Mouse (Mus musculus) neutrophil, adult 83 days (primary cell): ENCODE measurements around the gene Hepacam. TPM values are rescaled to one million over a fixed set of nuclear protein-coding genes. Genes with fewer than 3 reads are reported as not detected.

Experiments
- total RNA-seq, 2 experiments: library from RNA; stranded (reverse); gene quantifications; one replicate each; pipeline ENCODE4 v1.2.4; 2023

Hepacam gene
- total RNA-seq = not detected

GRCm38 (mm10) chr9:37367301-37368080, at the start of gene Hepacam:
Gene Hepacam (plus strand): TSS chr9:37367351.

DNA sequence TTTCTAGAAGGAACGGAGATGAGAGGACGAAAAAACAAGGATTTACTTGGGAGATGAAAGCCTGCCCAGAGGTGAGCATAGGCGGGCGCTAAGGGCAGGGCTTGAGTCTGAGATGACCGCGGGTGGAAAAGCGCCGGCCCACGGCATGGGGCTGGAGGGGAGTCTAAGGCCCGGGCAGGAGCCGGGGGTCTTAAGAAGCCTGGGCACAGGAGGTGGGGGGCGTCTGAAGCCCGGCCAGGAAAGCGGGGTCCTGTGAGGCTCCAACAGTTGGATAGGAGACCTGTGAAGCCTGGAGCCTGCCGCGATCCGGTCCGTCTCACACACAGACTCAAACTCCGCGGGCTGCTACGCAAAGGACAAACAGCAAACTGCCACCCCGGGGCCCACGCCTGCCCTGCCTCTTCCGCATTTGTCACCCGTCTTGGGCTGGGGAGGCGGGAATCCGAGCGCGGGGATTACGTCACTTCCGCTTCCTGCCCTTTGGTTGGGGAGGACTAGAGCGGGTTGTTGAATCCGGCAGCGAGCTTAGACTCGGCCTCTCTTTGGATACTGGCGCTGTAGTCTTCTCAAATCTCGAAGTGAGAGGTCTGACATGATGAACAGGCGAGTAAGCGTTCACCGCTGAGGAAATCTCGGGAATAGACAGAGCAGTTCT, 19.0 kb upstream of the Hepacam start, which contains the start of gene Ccdc15:
Ccdc15 (minus strand) TSS at position 445 of the 655 bp plus-strand sequence.

DNA sequence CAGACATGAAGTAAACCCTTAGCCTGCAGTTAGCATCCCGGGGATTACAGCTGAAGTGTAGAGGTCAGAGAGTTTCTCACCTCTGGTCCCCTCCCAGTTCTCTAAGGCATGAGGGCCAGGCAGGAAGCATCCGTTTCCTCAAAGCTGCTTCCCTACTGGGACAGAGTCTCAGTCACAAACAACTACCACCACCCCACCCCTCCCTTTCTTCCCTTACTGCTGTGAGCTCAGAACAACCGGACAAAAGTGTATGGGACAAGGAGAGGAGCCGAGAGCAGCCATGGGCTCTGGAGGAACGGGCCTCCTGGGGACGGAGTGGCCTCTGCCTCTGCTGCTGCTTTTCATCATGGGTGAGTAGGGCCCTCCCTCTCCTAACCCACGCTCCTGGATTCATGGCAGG, 34.7 kb downstream of the Hepacam start, which contains the start of gene Robo4:
Robo4 (plus strand) TSS at position 96 of the 400 bp plus-strand sequence.

DNA sequence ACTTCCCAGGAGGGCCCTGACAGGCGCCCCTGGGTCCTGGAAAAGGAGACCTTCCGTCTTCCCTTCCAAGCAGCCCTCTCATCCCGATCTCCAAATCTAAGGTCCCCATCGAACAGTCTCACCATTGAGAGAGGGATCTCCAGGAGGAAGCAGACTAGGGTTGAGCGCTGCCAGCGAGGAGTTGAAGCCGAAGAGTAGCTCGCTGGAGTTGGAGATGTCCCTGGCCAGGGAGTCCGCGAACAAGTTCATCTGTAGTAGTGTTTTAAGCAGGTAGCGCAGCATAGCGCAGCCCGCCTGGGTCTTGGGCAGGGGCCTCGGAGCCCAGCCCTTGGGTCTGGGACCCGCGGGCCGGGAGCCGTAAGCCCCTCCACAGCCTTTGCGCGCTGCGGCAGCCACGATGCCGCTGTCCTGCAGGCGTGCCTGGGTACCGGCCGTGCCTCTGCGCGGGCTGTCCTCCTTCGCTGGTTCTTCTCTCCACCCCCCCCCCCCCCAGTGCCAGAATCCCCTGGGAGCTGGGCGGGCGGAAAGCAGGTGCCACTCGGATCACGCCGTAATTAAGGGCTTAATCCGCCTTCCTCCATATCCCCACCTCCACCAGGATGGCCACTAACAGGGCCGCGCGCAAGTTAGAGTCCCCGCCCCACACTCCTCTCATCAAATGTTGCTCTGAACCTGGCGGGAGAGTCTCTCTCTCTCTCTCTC, 65.7 kb downstream of the Hepacam start, which contains the start of gene Robo3:
Robo3 (minus strand) TSS at position 527 of the 702 bp plus-strand sequence.

Other genes with a start within 250 kb of the Hepacam start
- 1 to 10 TPM; 6.9 to 7.5 TPM for gene Pknox2, start 219.9 kb upstream of the Hepacam start, total RNA-seq
- gene Tmem218, start 159.1 kb upstream of the Hepacam start, total RNA-seq = 1 to 10 TPM; 1.2 to 2.1 TPM
- gene Slc37a2, start 111.6 kb upstream of the Hepacam start, total RNA-seq = 10 to 100 TPM; 11.5 to 12.8 TPM
- gene Ccdc15, start 18.9 kb upstream of the Hepacam start, total RNA-seq = 10 to 100 TPM in 1 of 2 experiments, 1 to 10 TPM in 1; 8.8 to 10.5 TPM
- gene Robo4, start 34.5 kb downstream of the Hepacam start, total RNA-seq = under 1 TPM; 0.13 to 0.20 TPM
- gene Robo3, start 65.9 kb downstream of the Hepacam start, total RNA-seq = under 1 TPM in 1 of 2 experiments, not detected in 1; 0.15 TPM
- 10 to 100 TPM; 11.7 to 17.6 TPM for gene Msantd2, start 122.0 kb downstream of the Hepacam start, total RNA-seq
- gene Esam, start 160.7 kb downstream of the Hepacam start, total RNA-seq = under 1 TPM; 0.24 to 0.42 TPM
- not detected for gene Vsig2, start 171.9 kb downstream of the Hepacam start, total RNA-seq
- 1 to 10 TPM; 1.5 TPM for gene Nrgn, start 185.6 kb downstream of the Hepacam start, total RNA-seq
- gene Siae, start 188.3 kb downstream of the Hepacam start, total RNA-seq = 1 to 10 TPM; 6.0 to 6.1 TPM
- 1 to 10 TPM in 1 of 2 experiments, not detected in 1; 1.0 TPM for gene Spa17, start 246.4 kb downstream of the Hepacam start, total RNA-seq